Mouse (Mus musculus) frontal cortex, adult (tissue): ENCODE data around the gene Prdm8.

Experiments used
- ATAC-seq: cut with Nextera tagmentation; 2 replicates; pipeline ENCODE4 v1.9.2; 2017; ENCODE audit warnings: mild to moderate bottlenecking, moderate library complexity, mixed read lengths; ENCODE audit not compliant: low TSS enrichment

Prdm8 gene

GRCm38 (mm10) chr5:98167180-98167824 lies at the start of gene Prdm8:
Gene Prdm8 (plus strand): TSS chr5:98167198.
- peak; percentile 95 for ATAC-seq

- ATAC-seq, result no peak
These were observed 39.9 kb upstream of the Prdm8 start for GRCm38 (mm10) chr5:98127074-98127473.

- peak; percentile 62 for ATAC-seq
These were observed 28.3 kb upstream of the Prdm8 start for GRCm38 (mm10) chr5:98138545-98139296.

- ATAC-seq, result no peak
These were observed 27.7 kb upstream of the Prdm8 start for GRCm38 (mm10) chr5:98139297-98139660.

GRCm38 (mm10) chr5:98146895-98147294 lies 20.1 kb upstream of the Prdm8 start:
- ATAC-seq, result no peak

- ATAC-seq, result no peak
These were observed 882 bp upstream of the Prdm8 start for GRCm38 (mm10) chr5:98166116-98166515.

- no peak for ATAC-seq
These were observed 1.6 kb downstream of the Prdm8 start for GRCm38 (mm10) chr5:98168356-98169285.

GRCm38 (mm10) chr5:98169376-98170351 lies 2.7 kb downstream of the Prdm8 start:
- ATAC-seq, result no peak

GRCm38 (mm10) chr5:98171651-98172230 lies 4.7 kb downstream of the Prdm8 start:
- ATAC-seq, result no peak

- ATAC-seq, result no peak
These were observed 5.6 kb downstream of the Prdm8 start for GRCm38 (mm10) chr5:98172502-98173181.

GRCm38 (mm10) chr5:98173694-98174093 lies 6.7 kb downstream of the Prdm8 start:
- ATAC-seq, result no peak

GRCm38 (mm10) chr5:98179606-98180005 lies 12.6 kb downstream of the Prdm8 start:
- ATAC-seq, result peak; percentile 29

GRCm38 (mm10) chr5:98180461-98180887 lies 13.5 kb downstream of the Prdm8 start:
- ATAC-seq, result peak; percentile 68

- 0 out of 2 replicates have a peak, but pooled peaks have one; percentile 19 for ATAC-seq
These were observed 14.1 kb downstream of the Prdm8 start for GRCm38 (mm10) chr5:98180888-98181635.

- no peak for ATAC-seq
These were observed 14.9 kb downstream of the Prdm8 start for GRCm38 (mm10) chr5:98181686-98182602.

GRCm38 (mm10) chr5:98182603-98182920 lies 15.6 kb downstream of the Prdm8 start:
- ATAC-seq, result no peak

GRCm38 (mm10) chr5:98183031-98183595 lies 16.1 kb downstream of the Prdm8 start:
- ATAC-seq, result no peak
